Mouse (Mus musculus) CD4-positive, CD25-positive, alpha-beta regulatory T cell, adult 2 months (primary cell): Measurements from ENCODE around the gene Tnfrsf1a.

ENCODE experiments used
- DNase-seq: peaks from one replicate; pipeline ENCODE4 v3.0.0-alpha.2; 2012; ENCODE audit warnings: low read depth, low spot score

Tnfrsf1a gene

DNA sequence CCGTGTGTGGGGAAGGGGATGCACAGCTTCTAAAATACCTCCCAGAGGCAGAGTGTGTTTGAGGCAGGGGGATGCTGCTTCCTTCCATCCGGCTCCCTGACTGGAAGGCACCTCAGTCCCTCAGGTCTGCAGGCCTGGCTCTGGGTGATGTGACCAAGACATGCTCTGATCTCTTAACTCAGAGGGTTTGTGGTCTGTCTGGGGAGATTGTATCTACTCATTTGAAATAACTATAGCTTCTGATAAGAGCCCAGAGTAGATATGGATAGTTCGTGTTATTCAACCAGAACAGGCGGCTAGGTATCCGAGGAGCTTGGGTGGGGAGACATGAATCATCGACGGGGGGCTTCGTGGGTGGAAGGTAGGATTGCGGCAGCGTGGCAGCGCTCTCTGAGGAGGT lies 4.1 kb downstream of the Tnfrsf1a start:
- peak; percentile 51 for DNase-seq

DNA sequence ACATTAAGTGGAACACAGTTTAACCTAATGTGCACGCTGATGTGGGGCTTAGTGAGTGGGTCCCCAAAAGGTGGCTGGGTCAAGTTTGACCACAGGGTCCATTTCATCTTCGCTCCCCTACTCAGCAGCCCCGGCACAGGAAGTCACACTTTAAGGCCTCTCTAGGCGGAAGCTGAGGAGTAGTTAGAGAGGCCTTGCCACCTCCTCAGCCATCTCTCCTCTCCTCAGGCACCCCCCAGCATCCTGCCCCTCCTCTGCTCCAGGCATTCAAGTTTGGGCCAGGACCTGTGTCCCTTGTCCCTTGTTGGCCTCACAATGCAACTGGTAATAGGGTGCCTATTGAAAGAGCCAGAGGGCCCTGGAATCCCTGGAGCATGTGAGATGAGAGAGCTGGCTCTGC lies 4.5 kb downstream of the Tnfrsf1a start:
- peak; percentile 61 for DNase-seq

DNA sequence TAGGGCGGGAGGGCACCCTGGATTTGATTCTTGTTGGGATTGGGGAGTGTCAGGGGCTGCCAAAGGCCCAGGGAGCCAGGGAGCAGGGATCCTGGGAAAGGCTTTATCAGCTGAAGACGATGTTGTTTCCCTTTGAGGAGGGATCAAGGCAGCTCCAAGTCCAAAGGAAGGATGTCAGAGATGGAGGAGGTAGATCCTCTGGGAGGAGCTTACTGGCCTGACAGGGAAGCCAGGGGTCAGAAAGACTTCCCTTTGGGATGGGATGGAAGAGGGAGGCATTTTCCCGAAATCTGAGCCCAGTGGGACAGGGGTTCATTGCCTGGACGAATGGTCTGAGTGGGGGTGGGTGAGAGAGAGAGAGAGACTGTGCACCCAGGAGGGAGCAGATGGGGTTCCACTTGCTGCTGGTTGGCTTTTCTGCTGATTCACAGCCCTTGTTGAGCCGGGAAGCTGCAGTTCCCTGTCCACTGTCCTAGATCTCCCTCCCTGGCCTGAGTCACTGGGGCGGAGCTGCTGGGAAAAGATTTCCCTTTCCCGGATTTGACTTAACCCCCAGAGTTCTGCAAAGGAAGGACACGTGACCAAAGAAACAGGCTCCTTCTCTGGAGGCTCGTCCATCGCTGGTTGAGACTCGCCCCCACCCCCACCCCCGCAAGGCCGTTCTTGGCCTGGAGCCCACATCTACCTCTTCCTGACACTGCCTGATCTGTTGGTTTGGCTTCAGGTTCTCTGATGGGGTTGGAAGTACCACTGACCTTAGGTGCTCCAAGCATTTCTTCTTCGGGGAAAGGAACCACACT lies 5.4 kb downstream of the Tnfrsf1a start:
- no peak for DNase-seq

DNA sequence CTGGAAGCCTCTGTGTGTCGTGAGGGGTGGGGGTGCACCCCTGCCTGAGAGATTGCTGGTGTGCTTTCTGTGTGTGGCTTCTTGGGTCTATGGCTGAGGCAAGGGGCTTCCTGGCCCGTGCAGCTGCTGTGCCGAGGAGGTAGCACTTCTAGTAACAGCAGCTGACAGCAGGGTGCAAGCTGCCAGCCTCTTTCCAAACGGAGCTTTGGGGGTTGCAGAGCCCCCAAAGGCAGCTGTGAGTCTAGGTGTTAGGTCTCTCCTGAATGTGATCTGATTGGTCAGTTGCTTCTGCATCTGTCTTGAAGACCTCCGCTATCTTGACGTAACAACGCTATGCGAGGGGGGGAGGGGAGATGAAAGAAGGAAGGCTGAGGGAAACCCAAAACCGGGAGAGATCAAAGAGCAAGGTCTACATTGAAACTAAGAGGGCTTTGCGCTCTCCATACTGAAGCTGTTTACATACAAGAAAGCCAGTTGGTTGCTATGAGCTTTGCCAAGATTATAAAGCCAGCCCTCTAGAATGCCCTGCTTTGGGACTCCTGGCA lies 6.1 kb downstream of the Tnfrsf1a start:
- peak; percentile 59 for DNase-seq

DNA sequence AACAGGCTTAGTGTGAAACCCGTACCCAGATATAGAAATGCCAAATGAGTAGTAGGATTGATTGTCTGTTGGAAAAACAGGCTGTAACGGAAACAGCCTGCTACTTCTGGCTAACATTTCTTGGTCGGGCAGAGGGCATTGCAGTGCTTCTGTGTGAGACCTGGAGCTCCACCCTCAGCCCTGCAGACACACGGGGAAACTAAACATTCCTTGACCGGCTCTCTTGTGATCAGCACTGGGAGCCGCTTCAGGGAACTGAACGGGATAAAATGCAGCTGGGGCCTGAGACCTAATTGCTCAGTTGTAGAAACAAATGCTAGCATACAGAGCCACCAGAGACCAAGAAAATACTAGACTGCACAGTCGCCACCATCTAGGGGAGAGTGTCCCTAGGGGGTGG lies 7.1 kb downstream of the Tnfrsf1a start:
- DNase-seq: no peak

DNA sequence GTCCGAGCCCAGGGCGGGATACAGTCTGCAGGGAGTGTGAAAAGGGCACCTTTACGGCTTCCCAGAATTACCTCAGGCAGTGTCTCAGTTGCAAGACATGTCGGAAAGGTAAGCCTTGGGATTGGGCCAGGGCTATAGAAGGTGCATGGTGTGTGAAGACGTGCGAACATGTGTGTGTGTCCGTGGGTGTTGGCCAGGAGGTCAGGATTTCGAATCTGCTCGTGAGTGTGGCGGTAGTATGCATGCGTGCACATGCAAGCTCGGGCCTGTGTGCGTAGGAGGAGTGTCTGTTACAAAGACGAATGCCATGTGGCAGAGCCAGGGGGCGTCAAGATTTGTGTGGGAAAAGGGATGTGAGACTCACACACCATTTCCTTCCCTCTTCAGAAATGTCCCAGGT lies 8.2 kb downstream of the Tnfrsf1a start:
- DNase-seq: no peak

DNA sequence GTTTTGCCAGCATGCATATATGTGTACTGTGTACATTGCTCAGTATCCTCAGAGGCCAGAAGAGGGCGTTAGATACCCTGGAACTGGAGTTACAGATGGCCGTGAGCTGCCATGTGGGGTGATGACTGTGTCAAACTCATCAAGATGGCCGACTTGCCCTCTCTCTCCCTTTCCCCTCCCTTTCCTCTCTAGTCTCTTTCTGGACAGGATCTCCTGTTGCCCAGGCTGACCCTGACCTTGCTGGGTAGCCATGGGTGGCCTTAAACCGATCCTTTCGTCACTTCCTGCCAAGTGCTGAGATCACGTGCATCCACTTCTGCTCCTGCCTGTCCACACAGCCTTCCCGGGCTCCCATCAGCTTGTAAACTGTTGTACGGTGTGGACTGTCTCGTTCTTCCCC lies 10.8 kb downstream of the Tnfrsf1a start:
- DNase-seq: no peak

DNA sequence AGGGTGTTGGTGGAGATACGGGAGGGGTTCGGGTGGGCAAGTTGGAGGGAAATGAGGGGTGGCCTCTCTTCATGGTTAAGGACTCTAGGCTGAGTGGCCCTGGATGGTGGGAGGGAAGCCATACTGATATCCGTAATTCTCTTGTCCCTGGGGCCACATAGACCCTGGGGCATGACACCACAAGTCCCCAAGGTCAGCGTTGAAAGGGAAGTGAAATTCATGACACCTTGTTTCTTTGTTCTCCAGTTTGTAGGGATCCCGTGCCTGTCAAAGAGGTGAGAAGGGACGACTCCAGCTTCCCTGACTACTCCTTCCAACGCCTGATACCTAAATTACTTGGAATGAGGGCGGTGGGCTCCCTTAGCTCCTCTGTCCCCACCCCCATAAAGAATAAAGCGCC lies 11.7 kb downstream of the Tnfrsf1a start:
- DNase-seq: no peak

DNA sequence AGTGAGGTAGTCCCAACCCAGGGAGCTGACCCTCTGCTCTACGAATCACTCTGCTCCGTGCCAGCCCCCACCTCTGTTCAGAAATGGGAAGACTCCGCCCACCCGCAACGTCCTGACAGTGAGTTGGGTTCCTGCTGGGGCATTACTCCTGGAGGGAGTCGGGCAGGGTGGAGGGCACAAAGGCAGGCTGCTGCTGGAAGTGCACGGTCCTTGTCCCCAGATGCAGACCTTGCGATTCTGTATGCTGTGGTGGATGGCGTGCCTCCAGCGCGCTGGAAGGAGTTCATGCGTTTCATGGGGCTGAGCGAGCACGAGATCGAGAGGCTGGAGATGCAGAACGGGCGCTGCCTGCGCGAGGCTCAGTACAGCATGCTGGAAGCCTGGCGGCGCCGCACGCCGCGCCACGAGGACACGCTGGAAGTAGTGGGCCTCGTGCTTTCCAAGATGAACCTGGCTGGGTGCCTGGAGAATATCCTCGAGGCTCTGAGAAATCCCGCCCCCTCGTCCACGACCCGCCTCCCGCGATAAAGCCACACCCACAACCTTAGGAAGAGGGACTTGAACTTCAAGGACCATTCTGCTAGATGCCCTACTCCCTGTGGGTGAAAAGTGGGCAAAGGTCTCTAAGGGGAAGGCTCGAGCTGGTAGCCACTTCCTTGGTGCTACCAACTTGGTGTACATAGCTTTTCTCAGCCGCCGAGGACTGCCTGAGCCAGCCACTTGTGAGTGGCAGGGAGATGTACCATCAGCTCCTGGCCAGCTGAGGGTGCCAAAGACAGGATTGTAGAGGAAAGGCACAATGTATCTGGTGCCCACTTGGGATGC lies 12.5 kb downstream of the Tnfrsf1a start:
- DNase-seq: no peak

DNA sequence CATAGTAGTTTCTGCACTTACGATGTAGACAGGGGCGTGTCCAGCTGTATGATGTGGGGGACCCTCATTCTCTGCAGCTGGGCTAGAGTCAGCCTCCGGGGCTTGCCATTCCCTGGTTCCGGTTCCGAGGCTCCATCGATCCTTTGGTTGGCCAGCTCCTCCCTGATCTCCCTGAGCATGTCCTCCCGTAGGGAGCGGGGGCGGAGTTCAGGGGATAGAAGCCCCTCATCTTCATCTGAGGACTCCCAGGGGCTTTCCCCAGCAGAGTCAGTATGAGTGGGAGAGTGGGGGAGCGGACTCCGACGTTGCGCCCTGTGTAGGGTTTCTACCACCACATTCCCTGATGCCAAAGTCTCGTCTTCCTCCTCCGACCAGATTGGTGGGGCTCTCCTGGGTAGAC lies 13.9 kb downstream of the Tnfrsf1a start:
- no peak for DNase-seq

DNA sequence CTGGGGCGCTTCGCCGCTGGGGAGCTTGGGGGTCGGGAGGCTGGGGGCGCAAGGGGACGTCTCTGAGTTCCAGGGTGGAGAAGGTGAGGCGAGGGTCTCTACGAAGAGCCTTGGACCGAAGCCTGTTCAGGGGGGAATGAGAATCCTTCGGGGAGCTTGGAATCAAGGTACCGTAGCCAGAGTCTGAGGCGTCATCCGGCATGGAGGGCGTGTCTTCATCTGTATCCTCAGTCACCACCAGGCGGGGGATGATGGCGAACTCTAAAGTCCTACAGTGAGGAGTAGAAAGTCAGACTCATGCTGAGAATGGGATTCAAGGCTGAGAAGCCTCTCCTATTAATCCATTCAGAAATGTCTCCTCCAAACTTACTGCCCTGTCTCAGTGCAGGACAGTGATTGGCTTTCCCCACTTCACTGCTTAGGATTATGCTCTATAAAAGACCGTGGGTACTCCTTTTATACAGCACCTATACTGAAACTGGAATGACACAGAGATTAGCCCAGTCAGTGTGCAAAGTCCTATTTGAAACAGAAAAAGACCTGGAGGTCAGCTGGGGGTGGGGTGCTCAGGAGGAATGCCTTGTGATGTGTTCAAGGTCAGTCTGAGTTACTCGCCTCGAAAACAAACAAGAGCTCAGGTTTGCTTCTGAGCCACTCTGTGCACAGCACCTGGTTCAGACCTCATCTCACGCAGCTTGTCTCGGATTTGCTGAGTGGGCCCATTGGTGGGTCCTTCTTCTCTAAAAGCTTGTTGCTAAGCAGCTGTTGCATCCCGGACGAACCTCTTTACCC lies 14.5 kb downstream of the Tnfrsf1a start:
- no peak for DNase-seq

DNA sequence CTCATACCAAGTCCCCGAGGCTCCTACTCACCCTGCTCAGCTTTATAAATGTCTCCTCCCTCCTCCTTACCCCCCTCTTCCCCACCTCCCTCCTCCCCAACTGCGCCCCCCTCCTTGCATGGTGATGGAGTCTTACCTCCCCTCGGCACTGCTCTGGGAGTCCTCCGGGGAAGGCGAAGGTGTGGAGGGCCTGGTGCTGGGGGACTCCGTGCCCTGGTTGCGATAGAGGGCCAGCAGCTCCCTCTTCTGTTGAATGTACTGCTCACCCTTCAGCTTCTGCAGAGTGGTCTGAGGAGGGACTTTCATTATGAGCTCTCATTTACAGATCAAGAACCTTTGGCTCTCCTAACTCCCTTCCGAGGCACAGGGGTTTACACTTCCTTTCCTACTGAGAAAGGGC lies 15.3 kb downstream of the Tnfrsf1a start:
- DNase-seq: no peak

DNA sequence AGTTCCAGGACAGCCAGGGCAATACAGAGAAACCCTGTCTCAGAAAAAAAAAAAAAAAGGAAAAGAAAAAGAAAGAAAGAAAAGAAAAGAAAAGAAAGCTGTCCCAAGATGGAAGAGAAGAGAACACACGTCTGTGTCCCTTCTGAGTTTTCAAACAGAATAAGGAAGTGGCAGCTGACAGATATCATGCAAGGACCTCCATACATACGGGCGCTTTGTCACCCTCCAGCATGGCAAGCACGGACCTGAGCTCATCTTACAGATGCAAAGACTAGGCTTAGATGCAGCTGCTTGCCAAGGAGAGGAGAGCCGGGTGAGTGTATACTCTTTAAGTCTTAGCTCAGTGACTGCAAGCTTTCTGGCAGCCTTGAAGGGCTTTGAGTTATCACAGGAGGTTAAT lies 16.4 kb downstream of the Tnfrsf1a start:
- no peak for DNase-seq

DNA sequence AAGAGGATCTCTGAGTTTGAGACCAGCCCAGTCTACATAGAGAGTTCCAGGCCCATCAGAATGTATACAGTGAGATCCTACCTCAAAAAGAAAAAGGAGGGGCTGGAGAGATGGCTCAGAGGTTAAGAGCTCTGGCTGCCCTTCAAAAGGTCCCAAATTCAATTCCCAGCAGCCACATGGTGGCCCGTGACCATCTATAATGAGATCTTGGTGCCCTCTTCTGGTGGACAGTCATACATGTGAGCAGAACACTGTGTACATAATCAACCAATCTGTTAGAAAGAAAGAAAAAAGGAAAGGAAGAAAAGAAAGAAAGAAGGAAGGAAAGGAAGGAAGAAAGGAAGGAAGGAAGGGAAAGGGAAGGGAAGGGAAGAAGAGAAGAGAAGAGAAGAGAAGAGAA lies 17.0 kb downstream of the Tnfrsf1a start:
- peak; percentile 57 for DNase-seq

DNA sequence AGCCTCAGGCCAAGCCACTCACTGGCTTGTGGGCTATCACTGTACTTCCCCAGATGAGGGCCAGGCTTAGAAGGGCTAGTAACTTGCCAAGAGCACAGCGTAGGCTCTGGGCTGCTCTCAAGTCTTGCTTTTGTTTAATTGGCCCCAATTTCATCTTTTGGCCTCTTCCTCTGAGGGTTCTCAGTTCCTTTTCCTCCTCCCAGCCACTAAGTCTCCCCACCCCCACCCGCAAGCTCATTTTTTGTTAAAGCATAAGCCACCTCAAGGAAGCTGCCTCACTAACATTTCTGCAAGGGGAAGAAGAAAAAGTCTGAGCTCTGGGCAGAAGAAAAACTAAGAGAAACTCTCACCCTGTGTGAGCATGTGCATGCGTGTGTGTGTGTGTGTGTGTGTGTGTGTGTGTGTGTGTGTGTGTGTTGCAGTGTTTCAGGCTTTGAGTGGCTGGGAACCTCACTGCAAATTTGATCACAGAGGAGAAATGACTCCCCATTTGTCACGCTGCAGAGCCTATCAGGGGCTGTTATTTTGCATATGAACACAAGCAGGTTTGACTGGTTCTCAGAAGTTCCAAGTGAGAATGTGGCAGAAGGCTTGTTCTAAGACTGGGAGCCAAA lies 18.7 kb downstream of the Tnfrsf1a start:
- DNase-seq: peak; percentile 62

DNA sequence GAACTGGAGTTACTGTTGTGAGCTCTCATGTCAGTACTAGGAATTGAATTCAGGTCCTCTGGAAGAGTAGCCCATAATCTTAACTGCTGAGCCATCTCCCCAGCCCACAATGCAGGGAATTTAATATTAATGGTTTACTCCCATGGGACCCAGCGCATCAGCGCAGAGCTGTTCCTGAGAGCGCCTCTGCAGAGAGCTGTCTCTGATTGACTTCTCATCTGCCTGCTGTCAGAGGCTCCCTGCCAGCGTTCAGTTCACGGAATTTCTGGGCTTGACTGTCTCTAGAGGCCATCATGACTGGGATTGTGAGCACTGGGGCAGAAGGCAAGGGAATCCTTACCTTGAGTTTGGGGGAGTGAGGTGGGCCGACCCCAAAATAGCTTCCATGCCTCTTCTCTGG lies 27.9 kb downstream of the Tnfrsf1a start:
- no peak for DNase-seq

DNA sequence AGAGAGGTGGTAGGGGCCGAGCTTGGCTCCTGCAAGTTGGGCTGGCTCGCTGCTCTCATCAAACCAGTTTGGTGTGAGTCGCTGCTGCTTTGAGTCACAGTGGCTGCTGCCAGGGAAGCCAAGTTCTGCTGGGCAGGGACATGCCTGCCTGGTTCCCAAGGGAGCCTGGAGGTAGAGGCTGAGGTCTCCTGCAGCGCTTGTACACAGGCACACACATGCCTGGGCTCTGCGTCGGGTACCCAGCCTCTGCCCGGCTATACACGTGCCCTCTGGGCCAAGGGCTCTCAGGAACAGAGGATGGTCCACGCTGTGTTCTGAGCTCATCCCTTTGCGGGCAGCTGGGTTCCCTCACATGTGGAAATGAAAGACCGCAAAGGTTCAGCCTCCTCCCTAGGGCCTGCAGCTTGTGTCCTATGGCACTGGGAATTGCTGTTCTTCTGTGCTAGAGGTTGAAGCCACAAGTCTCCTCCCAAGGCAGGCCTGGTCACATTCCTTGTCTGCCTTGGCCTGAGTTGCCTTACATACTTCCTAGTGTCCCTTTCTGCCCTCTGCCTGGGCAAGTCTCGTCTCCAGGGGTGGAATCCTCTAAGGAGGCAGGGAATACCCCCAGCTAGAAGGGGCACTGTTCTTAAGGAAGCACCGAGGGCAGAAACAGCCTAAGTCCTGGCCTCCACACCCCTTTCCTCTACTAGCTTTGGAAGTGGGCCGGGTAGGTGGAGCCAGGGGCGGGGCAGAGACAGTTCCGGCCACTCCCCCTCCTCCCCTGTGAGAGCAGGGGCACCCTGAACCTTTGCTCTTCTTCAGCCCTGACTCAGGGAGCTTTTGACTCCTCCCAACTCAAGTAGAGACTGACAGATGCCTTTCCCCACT lies 28.7 kb downstream of the Tnfrsf1a start:
- DNase-seq: peak; percentile 69

DNA sequence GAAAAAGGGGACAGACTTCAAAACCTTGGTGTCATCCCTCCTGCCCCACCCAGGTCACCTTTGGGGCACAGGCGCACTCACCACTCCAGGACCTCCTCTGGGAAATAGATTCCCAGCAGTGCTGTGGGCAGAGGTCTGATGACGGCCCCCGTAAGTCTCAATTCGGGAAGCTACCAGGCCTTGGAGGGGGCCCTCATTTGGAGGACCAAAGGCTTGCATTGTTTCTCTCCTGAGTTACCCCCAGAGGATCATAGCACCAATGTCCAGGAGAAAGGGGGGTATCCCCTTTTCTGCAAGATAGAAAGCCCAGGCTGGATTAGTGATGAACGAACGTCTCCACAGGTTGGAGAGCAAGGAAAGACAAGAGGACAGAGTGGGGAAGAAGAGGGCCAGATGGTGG lies 29.5 kb downstream of the Tnfrsf1a start:
- no peak for DNase-seq

DNA sequence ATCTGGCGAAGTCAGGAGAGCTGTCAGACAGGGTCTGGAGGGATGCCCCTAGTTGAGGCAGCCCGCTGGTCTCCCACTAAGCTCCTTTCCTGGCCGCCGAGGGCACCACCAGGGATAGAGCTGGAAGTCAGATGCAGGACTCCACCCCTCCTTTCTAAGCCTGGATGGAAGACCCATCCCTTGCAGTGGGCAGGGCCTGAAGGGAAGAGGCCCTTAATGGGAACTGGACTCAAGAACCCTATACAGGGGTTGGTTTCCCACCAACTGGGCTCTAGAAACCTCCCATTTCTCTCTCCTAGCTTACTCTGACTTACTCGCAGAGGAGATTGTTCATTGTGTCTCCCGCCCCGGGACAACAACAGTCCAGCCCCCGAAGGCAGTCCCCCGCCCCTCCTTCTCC lies 30.6 kb downstream of the Tnfrsf1a start:
- DNase-seq: no peak
